Mouse (Mus musculus): Measurements from ENCODE around the gene C77080. TPM values are rescaled to one million over a fixed set of nuclear protein-coding genes. Genes with fewer than 3 reads are reported as not detected.
A peak's percentile ranks its signal among the peaks of the same experiment; 100 is the strongest.

C77080 gene
- polyA plus RNA-seq, 1 experiment from 2014 or later = 12.6 TPM

DNA sequence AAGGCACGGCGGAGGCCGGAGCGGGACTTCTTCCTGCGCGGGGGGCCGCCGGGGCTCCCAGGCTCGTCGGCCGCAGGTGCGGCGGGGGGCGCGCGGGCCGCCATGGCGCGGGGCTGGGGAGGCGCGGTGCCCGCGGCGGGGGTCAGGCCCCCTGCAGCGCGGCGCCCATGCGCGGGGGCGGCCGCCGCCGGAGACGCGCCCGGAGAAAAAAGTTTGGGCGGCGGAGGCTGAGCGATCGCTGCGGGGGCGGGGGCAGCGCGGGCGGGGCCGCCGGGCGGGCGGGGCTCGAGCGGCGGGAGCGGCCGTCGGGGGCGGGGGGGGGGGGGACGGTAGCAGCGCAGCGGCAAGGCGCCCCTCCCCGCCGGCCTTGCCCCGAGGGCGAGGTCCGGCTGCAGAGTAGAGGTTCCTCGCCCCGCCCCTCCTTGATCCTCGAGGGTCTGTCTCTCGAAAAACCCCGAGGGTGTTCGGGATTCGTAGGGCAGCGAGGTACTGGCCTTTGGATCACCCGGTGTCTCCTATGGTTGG, 12.9 kb downstream of the C77080 start:
- no peaks in the 10 kb centered on the region for H3K36me3 ChIP-seq
- no peak for ATAC-seq (ENCODE audit: insufficient read depth, low FRiP score, low read depth)
- H3K4me1 ChIP-seq = peaks cover 44% of the 10 kb centered on the region
- H3K27me3 ChIP-seq (replicated peaks) = no peaks in the 10 kb centered on the region
- H3K4me3 ChIP-seq (replicated peaks) = peak overlapping the region; percentile 67
- peak overlapping the region; percentile 90 for H3K27ac ChIP-seq
- peak overlapping the region; percentile 96 for H3K4me2 ChIP-seq
- no peaks in the 10 kb centered on the region for H3K9me3 ChIP-seq
- peak overlapping the region; percentile 63 for H3K9ac ChIP-seq
- WGBS = under 1% methylated on average over 47 of the region's 74 CpGs

DNA sequence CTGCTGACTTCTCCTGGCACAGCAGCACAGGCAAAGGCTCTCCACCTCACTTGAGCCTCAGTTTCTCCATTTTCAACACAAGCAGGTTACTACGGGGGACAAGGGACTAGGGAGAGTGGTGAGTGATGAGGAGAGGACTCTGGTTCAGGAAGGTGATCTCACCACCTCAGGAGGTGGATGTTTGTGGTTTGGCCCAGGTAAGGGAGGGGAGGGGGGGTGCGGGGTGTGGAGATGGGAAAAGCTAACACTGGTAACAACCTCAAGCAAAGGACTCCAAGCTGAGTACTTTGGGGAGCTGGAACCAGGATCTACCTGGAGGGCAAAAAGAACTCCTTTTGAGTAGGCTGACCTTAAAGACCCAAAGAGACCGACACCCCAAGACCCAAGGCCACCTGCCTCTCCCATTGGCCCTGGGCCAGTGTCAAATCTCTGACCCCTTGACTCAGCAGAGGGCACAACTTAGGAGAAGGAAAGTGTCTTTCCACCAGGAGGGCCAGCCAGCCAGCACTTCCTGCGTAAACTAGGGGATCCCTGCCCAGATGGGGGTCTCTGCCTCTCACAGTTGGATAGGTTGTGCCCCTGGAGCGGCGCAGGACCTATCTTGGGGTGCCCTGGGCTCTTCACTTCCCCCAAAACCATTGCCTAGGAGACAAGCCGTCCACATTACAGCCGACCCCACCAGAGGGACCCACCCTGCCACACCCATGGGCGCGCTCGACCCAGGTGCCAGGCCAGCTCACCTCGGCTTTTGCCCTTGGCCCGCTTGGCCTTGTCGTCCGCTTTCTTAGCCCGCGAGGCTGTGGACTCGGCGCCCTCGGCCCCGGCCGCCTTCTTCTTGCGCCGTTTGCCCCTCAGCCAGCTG, 13.6 kb downstream of the C77080 start:
- Histone ChIP-seq H3K36me3 (no peaks in the 10 kb centered on the region), H3K4me1 (peaks cover 47% of the 10 kb centered on the region), H3K4me3 (replicated peaks) (peak overlapping the region; percentile 67), H3K27me3 (replicated peaks) (no peaks in the 10 kb centered on the region), H3K9me3 (no peaks in the 10 kb centered on the region), H3K27ac (peak overlapping the region; percentile 90), H3K4me2 (peak overlapping the region; percentile 96), H3K9ac (peak overlapping the region; percentile 63)
- 9% methylated on average over 24 of the region's 24 CpGs for WGBS
- ATAC-seq (ENCODE audit: insufficient read depth, low FRiP score, low read depth) = no peak

GRCm38 (mm10) chr4:129246360-129247301, 14.6 kb downstream of the C77080 start:
- Histone ChIP-seq H3K4me1 (peaks cover 52% of the 10 kb centered on the region), H3K9me3 (no peaks in the 10 kb centered on the region), H3K4me3 (replicated peaks) (peak overlapping the region; percentile 67), H3K4me2 (peak overlapping the region; percentile 96), H3K36me3 (no peaks in the 10 kb centered on the region), H3K9ac (no peak overlapping the region), H3K27ac (peak overlapping the region; percentile 57), H3K27me3 (replicated peaks) (no peaks in the 10 kb centered on the region)
- no peak for ATAC-seq (ENCODE audit: insufficient read depth, low FRiP score, low read depth)
- WGBS = 44% methylated on average over 15 of the region's 15 CpGs

GRCm38 (mm10) chr4:129244802-129245201, 16.4 kb downstream of the C77080 start:
- H3K36me3 ChIP-seq = no peaks in the 10 kb centered on the region
- H3K4me3 ChIP-seq (replicated peaks) = no peak overlapping the region
- ATAC-seq (ENCODE audit: insufficient read depth, low FRiP score, low read depth) = no peak
- H3K9me3 ChIP-seq = no peaks in the 10 kb centered on the region
- H3K4me2 ChIP-seq = peak overlapping the region; percentile 11; the same call in 1 of the 2 replicates
- 33% methylated on average over 4 of the region's 4 CpGs for WGBS
- H3K27ac ChIP-seq = peak overlapping the region; percentile 49
- H3K9ac ChIP-seq = no peak overlapping the region
- no peaks in the 10 kb centered on the region for H3K27me3 ChIP-seq (replicated peaks)
- peaks cover 48% of the 10 kb centered on the region for H3K4me1 ChIP-seq

DNA sequence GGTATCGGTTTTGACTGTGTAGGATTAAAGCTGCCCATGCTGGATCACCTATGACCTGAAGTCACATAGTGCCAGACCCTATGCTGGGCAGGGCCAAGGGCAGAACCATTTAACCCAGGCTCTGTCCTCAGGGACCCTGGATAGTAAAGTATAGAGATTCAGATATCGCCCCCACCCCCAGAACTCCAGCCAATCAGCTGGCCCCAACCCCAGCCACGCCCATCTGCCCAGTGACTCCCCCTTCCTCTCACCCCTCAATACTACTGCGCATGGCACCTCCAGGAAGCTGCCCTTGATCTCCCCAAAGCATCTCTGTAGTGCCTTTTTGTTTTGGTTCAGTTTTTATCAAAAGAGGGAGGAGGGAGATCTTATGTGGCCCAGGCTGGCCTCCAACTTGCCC, 18.4 kb downstream of the C77080 start:
- Histone ChIP-seq H3K4me1 (peaks cover 51% of the 10 kb centered on the region), H3K27me3 (replicated peaks) (no peaks in the 10 kb centered on the region), H3K4me3 (replicated peaks) (no peak overlapping the region), H3K9ac (no peak overlapping the region), H3K4me2 (0 out of 2 replicates have a peak overlapping the region, but pooled peaks have one; percentile 2), H3K9me3 (no peaks in the 10 kb centered on the region), H3K27ac (peak overlapping the region; percentile 68), H3K36me3 (no peaks in the 10 kb centered on the region)
- 36% methylated on average over 4 of the region's 4 CpGs for WGBS
- no peak for ATAC-seq (ENCODE audit: insufficient read depth, low FRiP score, low read depth)

DNA sequence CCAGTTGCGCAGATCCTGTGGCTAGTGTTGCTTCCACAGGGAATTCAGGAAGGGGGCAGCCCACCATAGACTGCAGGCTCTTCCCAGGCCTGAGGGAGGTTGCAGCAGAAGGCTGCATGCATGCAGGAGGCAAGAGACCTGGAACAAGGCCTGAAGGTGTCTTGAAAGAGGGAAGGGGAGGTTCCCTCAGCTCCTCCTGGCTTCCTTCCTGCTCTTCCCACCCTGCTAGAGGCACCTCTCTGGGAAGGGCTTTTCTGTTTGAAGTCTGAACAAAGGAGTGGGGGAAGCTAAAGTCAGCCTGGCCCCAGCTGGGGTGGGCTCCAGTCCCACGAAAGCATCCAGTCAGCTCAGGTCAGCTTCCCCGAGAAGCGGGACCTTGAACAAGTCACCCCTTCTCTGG, 18.9 kb downstream of the C77080 start:
- H3K27ac ChIP-seq = peak overlapping the region; percentile 68
- H3K4me2 ChIP-seq = peak overlapping the region; percentile 2; the same call in 1 of the 2 replicates
- no peaks in the 10 kb centered on the region for H3K27me3 ChIP-seq (replicated peaks)
- H3K9me3 ChIP-seq = no peaks in the 10 kb centered on the region
- ATAC-seq (ENCODE audit: insufficient read depth, low FRiP score, low read depth) = no peak
- no peak overlapping the region for H3K4me3 ChIP-seq (replicated peaks)
- H3K36me3 ChIP-seq = no peaks in the 10 kb centered on the region
- peaks cover 52% of the 10 kb centered on the region for H3K4me1 ChIP-seq
- 48% methylated on average over 4 of the region's 4 CpGs for WGBS
- H3K9ac ChIP-seq = no peak overlapping the region

DNA sequence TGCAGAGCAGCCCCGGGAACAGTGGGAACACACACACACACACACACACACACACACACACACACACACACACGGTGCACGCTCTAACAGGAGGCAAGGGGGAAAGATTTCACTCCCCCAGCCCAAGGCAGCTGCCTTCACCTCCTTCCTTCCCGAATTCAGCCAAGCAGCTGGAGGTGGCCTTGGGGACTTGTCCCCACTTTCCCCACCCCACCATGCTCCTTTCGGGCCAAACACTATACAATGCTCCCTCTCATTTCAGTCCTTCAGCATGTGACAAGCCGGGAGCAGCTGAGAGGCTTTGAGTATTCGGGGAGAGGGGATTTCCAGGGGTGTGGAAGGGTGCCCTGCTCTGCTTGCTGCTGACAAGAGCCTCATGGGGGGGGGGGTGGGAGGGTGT, 19.3 kb downstream of the C77080 start:
- H3K27me3 ChIP-seq (replicated peaks) = no peaks in the 10 kb centered on the region
- no peaks in the 10 kb centered on the region for H3K36me3 ChIP-seq
- no peak overlapping the region for H3K4me2 ChIP-seq
- 34% methylated on average over 7 of the region's 7 CpGs for WGBS
- no peak overlapping the region for H3K4me3 ChIP-seq (replicated peaks)
- ATAC-seq (ENCODE audit: insufficient read depth, low FRiP score, low read depth) = no peak
- peak overlapping the region; percentile 68; the same call in 1 of the 2 replicates for H3K27ac ChIP-seq
- H3K9me3 ChIP-seq = no peaks in the 10 kb centered on the region
- no peak overlapping the region for H3K9ac ChIP-seq
- peaks cover 52% of the 10 kb centered on the region for H3K4me1 ChIP-seq

DNA sequence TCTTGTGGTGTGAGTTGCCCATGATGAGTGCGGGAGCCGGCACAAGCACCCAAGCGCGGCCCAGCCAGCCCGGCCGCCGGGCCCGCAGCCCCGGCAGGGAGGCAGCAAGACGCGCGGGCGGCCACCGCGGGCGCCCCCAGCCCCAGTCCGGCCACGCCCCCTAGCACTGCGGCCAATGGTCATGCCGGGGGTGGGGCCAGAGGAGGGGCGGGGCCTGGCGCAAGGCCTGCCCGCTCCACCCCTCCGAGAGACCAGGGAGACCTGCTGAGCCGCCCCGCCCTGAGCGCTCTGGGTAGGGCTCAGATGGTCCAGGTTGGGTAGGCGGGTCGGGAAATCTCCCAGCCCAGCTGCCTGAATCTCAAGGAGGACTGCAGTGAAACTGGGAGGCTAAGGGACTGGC, 22.1 kb downstream of the C77080 start:
- H3K4me1 ChIP-seq = peaks cover 51% of the 10 kb centered on the region
- peak; percentile 85 for ATAC-seq (ENCODE audit: insufficient read depth, low FRiP score, low read depth)
- H3K9ac ChIP-seq = peak overlapping the region; percentile 65
- WGBS = under 1% methylated on average over 24 of the region's 29 CpGs
- H3K4me2 ChIP-seq = peak overlapping the region; percentile 98
- peak overlapping the region; percentile 66; the same call in 1 of the 2 replicates for H3K27ac ChIP-seq
- H3K9me3 ChIP-seq = no peaks in the 10 kb centered on the region
- H3K36me3 ChIP-seq = no peaks in the 10 kb centered on the region
- H3K27me3 ChIP-seq (replicated peaks) = no peaks in the 10 kb centered on the region
- H3K4me3 ChIP-seq (replicated peaks) = peak overlapping the region; percentile 75

GRCm38 (mm10) chr4:129238579-129239016, 22.6 kb downstream of the C77080 start:
- no peak for ATAC-seq (ENCODE audit: insufficient read depth, low FRiP score, low read depth)
- WGBS = 0% methylated on average over 20 of the region's 23 CpGs
- Histone ChIP-seq H3K36me3 (no peaks in the 10 kb centered on the region), H3K27ac (peak overlapping the region; percentile 66; the same call in 1 of the 2 replicates), H3K4me3 (replicated peaks) (peak overlapping the region; percentile 75), H3K9me3 (no peaks in the 10 kb centered on the region), H3K9ac (peak overlapping the region; percentile 65), H3K4me2 (peak overlapping the region; percentile 98), H3K27me3 (replicated peaks) (no peaks in the 10 kb centered on the region), H3K4me1 (peaks cover 52% of the 10 kb centered on the region)

DNA sequence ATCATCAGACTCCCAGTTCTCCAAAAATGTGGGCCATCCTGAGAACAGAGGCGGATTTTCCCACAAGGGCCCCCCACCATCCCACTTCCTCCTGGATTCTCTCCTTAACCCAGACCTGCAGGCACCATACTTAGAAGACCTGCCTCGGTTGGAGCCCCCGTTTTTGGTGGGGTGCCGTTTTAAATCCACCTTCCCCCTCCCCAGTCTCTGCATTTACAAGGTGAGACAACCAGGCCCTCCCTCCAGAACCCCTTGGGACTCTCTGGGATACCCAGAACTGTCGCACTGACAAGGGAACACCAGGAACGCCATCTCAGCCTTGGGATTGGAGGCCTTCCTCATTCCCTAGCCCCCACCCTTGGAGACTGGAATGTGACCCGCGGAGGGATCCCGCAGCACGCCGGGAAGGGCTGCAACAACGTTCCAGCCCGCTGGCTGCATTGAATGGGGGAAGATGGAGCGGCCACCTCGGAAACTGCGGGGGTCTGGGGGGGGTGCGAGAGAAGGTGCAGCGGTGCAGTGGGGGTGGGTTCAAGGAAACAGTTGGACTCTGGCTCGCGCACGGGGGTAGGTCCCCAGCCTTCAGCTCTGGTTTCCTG, 23.3 kb downstream of the C77080 start:
- H3K4me1 ChIP-seq = peaks cover 52% of the 10 kb centered on the region
- no peak for ATAC-seq (ENCODE audit: insufficient read depth, low FRiP score, low read depth)
- 9% methylated on average over 21 of the region's 21 CpGs for WGBS
- peak overlapping the region; percentile 75 for H3K4me3 ChIP-seq (replicated peaks)
- peak overlapping the region; percentile 66 for H3K27ac ChIP-seq
- H3K27me3 ChIP-seq (replicated peaks) = no peaks in the 10 kb centered on the region
- peak overlapping the region; percentile 98 for H3K4me2 ChIP-seq
- no peaks in the 10 kb centered on the region for H3K36me3 ChIP-seq
- peak overlapping the region; percentile 65; the same call in 1 of the 2 replicates for H3K9ac ChIP-seq
- no peaks in the 10 kb centered on the region for H3K9me3 ChIP-seq

GRCm38 (mm10) chr4:129236236-129236813, 24.9 kb downstream of the C77080 start:
- Histone ChIP-seq H3K4me3 (replicated peaks) (no peak overlapping the region), H3K9me3 (no peaks in the 10 kb centered on the region), H3K4me1 (peaks cover 51% of the 10 kb centered on the region), H3K36me3 (no peaks in the 10 kb centered on the region), H3K4me2 (no peak overlapping the region), H3K27ac (peak overlapping the region; percentile 66; the same call in 1 of the 2 replicates), H3K27me3 (replicated peaks) (no peaks in the 10 kb centered on the region), H3K9ac (no peak overlapping the region)
- WGBS = 73% methylated on average over 8 of the region's 8 CpGs
- no peak for ATAC-seq (ENCODE audit: insufficient read depth, low FRiP score, low read depth)

Measured in stomach, embryonic 15.5 days (tissue).